Mouse (Mus musculus): Measurements from ENCODE around the gene Arhgef26.

GRCm38 (mm10) chr3:62352876-62353275, 14.7 kb downstream of the Arhgef26 start:
- TF ChIP-seq CTCF (IDR thresholded peaks at IDR 0.05; ENCODE audit: insufficient read depth, low read depth, low read length), result no peak
- no peak for TF ChIP-seq POLR2A (IDR thresholded peaks at IDR 0.05; ENCODE audit: insufficient read depth, low read depth, low read length)
